Mouse (Mus musculus) neutrophil, adult 59 days (primary cell): ENCODE results near the gene Trp53tg5. TPM values are rescaled to one million over a fixed set of nuclear protein-coding genes. Genes with fewer than 3 reads are reported as not detected.

Experiments used
- total RNA-seq, 2 experiments: library from RNA; stranded (reverse); gene quantifications; 1 replicate in 1 of 2; 2 replicates in 1 of 2; pipeline ENCODE4 v1.2.4; 2023

Trp53tg5 gene
- not detected for total RNA-seq

DNA sequence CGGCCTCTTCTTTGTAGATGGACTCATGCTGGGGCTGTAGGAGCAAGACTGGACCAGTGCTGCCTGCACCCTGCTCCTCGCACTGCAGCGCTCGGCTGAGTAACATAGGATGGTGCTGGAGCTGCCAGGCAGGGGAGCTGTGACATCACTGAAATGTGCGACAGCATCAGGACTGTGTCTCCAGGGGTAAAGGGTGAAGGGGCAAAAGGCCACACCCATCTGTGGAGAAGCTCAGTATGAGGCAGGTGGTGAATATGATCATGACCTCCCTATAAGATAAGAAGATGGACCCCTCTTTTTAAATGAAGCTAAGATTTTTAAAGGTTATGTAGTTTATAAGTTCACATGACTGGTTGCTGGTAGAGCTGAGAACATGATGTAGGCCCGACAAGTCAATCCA is at the start of gene Trp53tg5:
TSS of gene Trp53tg5 (minus strand) at position 101 of the 400 bp plus-strand sequence.

DNA sequence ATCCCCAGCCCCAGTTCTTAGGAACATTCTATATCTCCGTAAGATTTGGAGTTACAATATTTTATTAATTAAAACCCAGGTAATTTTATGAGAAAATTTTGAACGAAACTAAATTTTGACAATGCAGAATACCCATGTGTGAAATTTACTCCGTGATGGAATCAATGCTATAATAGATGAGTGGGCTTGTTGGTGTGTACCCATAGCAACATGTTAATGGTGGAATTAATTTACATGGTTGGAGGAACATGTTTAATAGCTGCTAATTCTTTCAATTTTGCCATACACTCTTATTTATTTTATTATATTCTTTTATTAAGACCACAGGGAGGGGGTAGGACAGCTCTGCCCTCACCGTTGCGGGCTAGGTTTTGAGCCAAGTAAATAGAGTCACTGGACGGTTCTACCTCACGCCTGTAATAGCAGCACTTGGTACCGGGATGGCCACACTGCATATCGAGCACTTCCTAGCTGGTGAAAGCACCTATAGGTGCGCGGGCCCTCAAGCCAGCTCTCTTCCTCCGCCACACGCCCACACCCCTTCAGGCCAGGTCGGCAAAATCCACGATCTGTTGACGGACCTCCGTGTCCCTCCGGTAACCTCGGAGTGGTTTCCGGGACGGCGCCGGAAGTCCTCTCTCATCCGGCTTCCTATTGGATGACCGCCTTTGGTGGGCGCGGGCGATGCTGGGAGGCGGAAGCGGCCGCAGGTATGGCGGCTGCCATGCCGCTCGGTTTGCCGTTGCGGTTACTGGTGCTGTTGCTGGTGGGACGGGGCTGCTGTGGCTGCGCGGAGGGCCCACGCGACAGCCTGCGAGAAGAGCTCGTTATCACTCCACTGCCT is 23.5 kb upstream of the Trp53tg5 start, which contains the start of gene Pigt:
TSS of gene Pigt (plus strand) at position 674 of the 844 bp plus-strand sequence.

DNA sequence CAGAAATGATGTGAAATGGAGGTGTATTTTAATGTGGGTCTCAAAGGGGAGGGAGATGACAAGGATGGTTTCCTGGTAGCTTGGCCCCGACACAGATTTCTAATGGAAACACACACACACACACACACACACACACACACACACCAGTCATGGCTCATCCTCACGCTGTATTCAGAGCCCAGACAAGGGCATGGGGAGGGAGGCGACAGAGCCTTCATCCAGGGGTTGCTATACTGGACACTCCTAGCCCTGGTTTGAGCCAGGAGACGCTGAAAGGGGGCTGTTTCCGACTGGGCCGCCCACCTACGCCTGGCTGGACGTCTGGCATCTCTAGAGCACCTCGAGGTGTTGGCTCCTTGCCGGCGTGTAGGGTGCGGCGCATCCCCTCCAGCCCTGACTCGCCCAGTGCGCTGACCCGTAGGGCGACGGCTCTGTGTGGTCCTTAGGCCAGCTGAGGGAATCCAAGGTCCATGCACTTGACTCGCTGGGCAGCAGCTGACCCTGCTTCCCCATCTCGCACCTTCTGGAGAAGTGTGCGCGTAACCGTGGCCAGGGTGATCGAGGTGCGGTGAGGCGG is 12.2 kb upstream of the Trp53tg5 start, which contains the start of gene Dbndd2:
TSS of gene Dbndd2 (plus strand) at position 426 of the 577 bp plus-strand sequence.

GRCm38 (mm10) chr2:164460745-164461551 is 12.6 kb downstream of the Trp53tg5 start, which contains the start of gene Gm20458:
Gene Gm20458 (plus strand): TSS chr2:164460967.

GRCm38 (mm10) chr2:164456864-164457300 is 16.6 kb downstream of the Trp53tg5 start, which contains the start of gene Sys1:
Gene Sys1 (plus strand): TSS chr2:164456964.

GRCm38 (mm10) chr2:164443460-164444000 is 30.0 kb downstream of the Trp53tg5 start, which contains the start of gene Sdc4:
Gene Sdc4 (minus strand): TSS chr2:164443887.

Other genes with a start within 250 kb of the Trp53tg5 start
- not detected for gene Svs2, start 235.3 kb downstream of the Trp53tg5 start, total RNA-seq
- not detected for gene Svs3b, start 217.1 kb downstream of the Trp53tg5 start, total RNA-seq
- not detected for gene Svs4, start 195.3 kb downstream of the Trp53tg5 start, total RNA-seq
- not detected for gene Svs3a, start 184.5 kb downstream of the Trp53tg5 start, total RNA-seq
- not detected for gene Svs6, start 157.0 kb downstream of the Trp53tg5 start, total RNA-seq
- gene Svs5, start 141.0 kb downstream of the Trp53tg5 start, total RNA-seq = not detected
- gene Slpi, start 84.6 kb downstream of the Trp53tg5 start, total RNA-seq = 100 to 1,000 TPM; 591 to 696 TPM
- not detected for gene Rbpjl, start 70.6 kb downstream of the Trp53tg5 start, total RNA-seq
- gene Matn4, start 68.6 kb downstream of the Trp53tg5 start, total RNA-seq = not detected
- gene Sdc4, start 29.8 kb downstream of the Trp53tg5 start, total RNA-seq = 1 to 10 TPM; 2.4 to 3.9 TPM
- gene Sys1, start 16.8 kb downstream of the Trp53tg5 start, total RNA-seq = 10 to 100 TPM; 28.4 to 36.4 TPM
- 1 to 10 TPM in 1 of 2 experiments, under 1 TPM in 1; 0.97 to 3.1 TPM for gene Gm20458, start 12.8 kb downstream of the Trp53tg5 start, total RNA-seq
- gene Dbndd2, start 12.4 kb upstream of the Trp53tg5 start, total RNA-seq = 1 to 10 TPM; 1.0 to 2.2 TPM
- gene Pigt, start 23.8 kb upstream of the Trp53tg5 start, total RNA-seq = 10 to 100 TPM; 45.7 to 55.1 TPM
- gene Wfdc2, start 88.7 kb upstream of the Trp53tg5 start, total RNA-seq = not detected
- not detected for gene Spint3, start 99.7 kb upstream of the Trp53tg5 start, total RNA-seq
- not detected for gene Wfdc6a, start 111.7 kb upstream of the Trp53tg5 start, total RNA-seq
- not detected for gene Eppin, start 119.9 kb upstream of the Trp53tg5 start, total RNA-seq
- gene Wfdc6b, start 139.8 kb upstream of the Trp53tg5 start, total RNA-seq = not detected
- not detected for gene Wfdc8, start 139.9 kb upstream of the Trp53tg5 start, total RNA-seq
- gene Wfdc16, start 165.1 kb upstream of the Trp53tg5 start, total RNA-seq = not detected
- gene Wfdc10, start 182.3 kb upstream of the Trp53tg5 start, total RNA-seq = 10 to 100 TPM in 1 of 2 experiments, 1 to 10 TPM in 1; 8.8 to 13.0 TPM
- not detected for gene Wfdc9, start 182.9 kb upstream of the Trp53tg5 start, total RNA-seq
- not detected for gene Wfdc11, start 200.4 kb upstream of the Trp53tg5 start, total RNA-seq
- gene Wfdc13, start 211.4 kb upstream of the Trp53tg5 start, total RNA-seq = not detected
- gene Spint4, start 224.8 kb upstream of the Trp53tg5 start, total RNA-seq = not detected
- gene Spint5, start 241.6 kb upstream of the Trp53tg5 start, total RNA-seq = not detected